In the genomic region with DNA sequence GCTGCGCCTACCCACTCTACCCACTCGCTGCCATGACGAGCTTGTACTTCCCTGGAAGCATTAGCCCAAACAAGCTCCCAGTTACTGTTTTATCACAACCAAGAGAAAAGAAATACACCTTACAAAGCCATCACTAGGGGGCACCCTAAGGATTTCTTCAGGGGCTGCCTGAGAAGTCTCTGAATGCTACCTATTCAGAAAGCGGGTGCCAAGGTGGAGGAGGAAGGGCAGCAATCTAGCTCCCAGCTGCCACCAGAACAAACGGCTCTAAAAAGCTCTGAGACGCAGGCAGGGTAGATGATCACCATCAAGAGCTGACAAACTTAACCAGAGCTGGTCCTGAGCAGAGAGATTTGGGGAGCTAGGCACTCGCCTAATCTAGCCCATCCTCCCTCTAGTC, we compare ENCODE assay signal across 9 mouse cellular contexts. TPM values are rescaled to one million over a fixed set of nuclear protein-coding genes. Genes with fewer than 3 reads are reported as not detected.
A peak's percentile ranks its signal among the peaks of the same experiment; 100 is the strongest.
DNase-seq lines count a peak whose midpoint lies in the region; ATAC-seq lines count a peak whose summit lies in the region.
"Had no signal": no experiment of that assay in that cellular context is flagged by ENCODE, and none has a peak within 500 bp of the region (broad histone marks: within the 10 kb centered on the region; RNA-seq: fewer than 3 reads in every experiment).

No protein-coding gene starts in this region.

- no peak overlapping the region for H3K9ac ChIP-seq in kidney, embryonic 15.5 days
- no peak overlapping the region for H3K9ac ChIP-seq in forebrain, embryonic 16.5 days (replicated peaks; ENCODE audit: low read depth, low read length)
- H3K9ac ChIP-seq: midbrain, embryonic 12.5 days had no signal

- no peaks in the 10 kb centered on the region for H3K9me3 ChIP-seq in kidney, embryonic 15.5 days (replicated peaks)
- no peaks in the 10 kb centered on the region for H3K9me3 ChIP-seq in forebrain, embryonic 16.5 days (ENCODE audit: control insufficient read depth, low read length)
- H3K9me3 ChIP-seq: midbrain, embryonic 12.5 days had no signal

- no peak overlapping the region for H3K4me2 ChIP-seq in kidney, embryonic 15.5 days
- no peak overlapping the region for H3K4me2 ChIP-seq in forebrain, embryonic 16.5 days (ENCODE audit: low read length)
- H3K4me2 ChIP-seq: midbrain, embryonic 12.5 days had no signal

- no peak overlapping the region for H3K4me3 ChIP-seq in kidney, embryonic 15.5 days (replicated peaks)
- no peak overlapping the region for H3K4me3 ChIP-seq in forebrain, embryonic 16.5 days (replicated peaks; ENCODE audit: low read length)
- H3K4me3 ChIP-seq: midbrain, embryonic 12.5 days had no signal

- no peaks in the 10 kb centered on the region for H3K4me1 ChIP-seq in kidney, embryonic 15.5 days
- no peaks in the 10 kb centered on the region; the same call in 1 of the 2 replicates for H3K4me1 ChIP-seq in forebrain, embryonic 16.5 days (replicated peaks; ENCODE audit: control insufficient read depth, insufficient read depth, low read length)
- H3K4me1 ChIP-seq: midbrain, embryonic 12.5 days had no signal

- no peak overlapping the region for H3K27ac ChIP-seq in kidney, embryonic 15.5 days
- no peak overlapping the region for H3K27ac ChIP-seq in forebrain, embryonic 16.5 days (ENCODE audit: low read length)
- H3K27ac ChIP-seq: midbrain, embryonic 12.5 days had no signal

- no peaks in the 10 kb centered on the region for H3K27me3 ChIP-seq in kidney, embryonic 15.5 days
- no peaks in the 10 kb centered on the region for H3K27me3 ChIP-seq in forebrain, embryonic 16.5 days (replicated peaks; ENCODE audit: control insufficient read depth, insufficient read depth, low read length)
- H3K27me3 ChIP-seq: midbrain, embryonic 12.5 days had no signal

- peaks cover 94% of the 10 kb centered on the region for H3K36me3 ChIP-seq in kidney, embryonic 15.5 days
- peaks cover 26% of the 10 kb centered on the region for H3K36me3 ChIP-seq in forebrain, embryonic 16.5 days (ENCODE audit: control insufficient read depth, insufficient read depth)

- peak; percentile 56 for DNase-seq in kidney, adult 18-20 months
- DNase-seq in MN1 (ENCODE audit: low spot score): peak; percentile 65
- peak; percentile 81 to 89 for DNase-seq in cerebellum, postnatal 10 days
- peak; percentile 38 to 51 for DNase-seq in heart, postnatal 36 days
- DNase-seq in left cerebral cortex, postnatal 14 days (ENCODE audit: low spot score in 2 of 2): peak; percentile 77 to 82
- DNase-seq in retina, postnatal 7 days (ENCODE audit: low read depth, low spot score): peak; percentile 35

- intact Hi-C loops in heart, postnatal 36 days (cut with DNase I): loop anchor here (1.0 kb wide), 1 partner anchor 47 kb away; no protein-coding TSS in a partner anchor
- intact Hi-C loops in left cerebral cortex, postnatal 14 days (cut with DNase I): loop anchor here (2.0 kb wide), 1 partner anchor 48 kb away; no protein-coding TSS in a partner anchor

- 51% methylated on average over 7 of the region's 7 CpGs for WGBS in kidney, embryonic 15.5 days
- WGBS in forebrain, embryonic 16.5 days: 57% methylated on average over 7 of the region's 7 CpGs

- no peak for ATAC-seq in kidney, embryonic 15.5 days (replicated peaks; ENCODE audit: low FRiP score)
- no peak for ATAC-seq in forebrain, embryonic 16.5 days

RNA-seq across cellular contexts. Expression of gene Stau1, which starts 39.3 kb away (rescaled TPM):
- polyA plus RNA-seq in kidney, embryonic 15.5 days (2015; fragmentation: Nextera tagmentation; extraction: Ambion mirVana): 86.4 and 88.7 TPM in 2 replicates
- 10 to 100 TPM; 44.5 to 45.1 TPM for total RNA-seq in heart, postnatal 36 days (2021)
- 10 to 100 TPM; 63.1 to 68.6 TPM for total RNA-seq in left cerebral cortex, postnatal 14 days (2021)
- 131 and 145 TPM in 2 replicates for polyA plus RNA-seq in forebrain, embryonic 16.5 days (2015; fragmentation: Nextera tagmentation; extraction: Ambion mirVana)

RNA-seq across cellular contexts. Expression of gene Cse1l, which starts 51.0 kb away (rescaled TPM):
- 136 and 138 TPM in 2 replicates for polyA plus RNA-seq in kidney, embryonic 15.5 days (2015; fragmentation: Nextera tagmentation; extraction: Ambion mirVana)
- total RNA-seq in heart, postnatal 36 days (2021): 10 to 100 TPM; 39.8 to 41.1 TPM
- total RNA-seq in left cerebral cortex, postnatal 14 days (2021): 10 to 100 TPM; 61.6 to 63.4 TPM
- polyA plus RNA-seq in forebrain, embryonic 16.5 days (2015; fragmentation: Nextera tagmentation; extraction: Ambion mirVana): 107 and 120 TPM in 2 replicates

RNA-seq across cellular contexts. Expression of gene Ddx27, which starts 58.2 kb away (rescaled TPM):
- 57.7 and 59.4 TPM in 2 replicates for polyA plus RNA-seq in kidney, embryonic 15.5 days (2015; fragmentation: Nextera tagmentation; extraction: Ambion mirVana)
- 10 to 100 TPM; 10.8 to 11.3 TPM for total RNA-seq in heart, postnatal 36 days (2021)
- 10 to 100 TPM; 29.0 to 31.3 TPM for total RNA-seq in left cerebral cortex, postnatal 14 days (2021)
- 41.0 and 45.0 TPM in 2 replicates for polyA plus RNA-seq in forebrain, embryonic 16.5 days (2015; fragmentation: Nextera tagmentation; extraction: Ambion mirVana)

Comparison
In these comparisons a context has a peak if more than half of its experiments do, and no peak if none do; other contexts are left out.
1. DNase-seq: peak in every context shown above with its lines; median percentile 85 in cerebellum, postnatal 10 days; 80 in left cerebral cortex, postnatal 14 days; 65 in MN1; 56 in kidney, adult 18-20 months; 44 in heart, postnatal 36 days; 35 in retina, postnatal 7 days.